Mouse (Mus musculus): ENCODE measurements around the gene Tesk1. TPM values are rescaled to one million over a fixed set of nuclear protein-coding genes. Genes with fewer than 3 reads are reported as not detected.

Tesk1 gene
- 0.45 TPM for polyA plus RNA-seq (2014; fragmentation: Illumina TruSeq; extraction: RNeasy Lipid Tissue Mini Kit (QIAGEN cat#74804); ENCODE audit: low replicate concordance)

GRCm38 (mm10) chr4:43441639-43442038 lies at the start of gene Tesk1:
TSS of gene Tesk1 (plus strand) at chr4:43441939.

GRCm38 (mm10) chr4:43428946-43429345 lies 12.8 kb upstream of the Tesk1 start, which contains the start of gene Fam166b:
TSS of gene Fam166b (minus strand) at chr4:43429134.

GRCm38 (mm10) chr4:43454041-43454836 lies 12.5 kb downstream of the Tesk1 start, which contains the start of gene Cd72:
TSS of gene Cd72 (minus strand) at chr4:43454628.

GRCm38 (mm10) chr4:43483535-43484091 lies 41.9 kb downstream of the Tesk1 start, which contains the start of gene Sit1:
TSS of gene Sit1 (minus strand) at chr4:43483734.

GRCm38 (mm10) chr4:43492821-43493185 lies 51.1 kb downstream of the Tesk1 start, which contains the start of gene Ccdc107:
TSS of gene Ccdc107 (plus strand) at chr4:43492900.

Other genes starting within 250 kb of the Tesk1 start
- gene Atp8b5, start 174.8 kb upstream of the Tesk1 start, polyA plus RNA-seq (2014; fragmentation: Illumina TruSeq; extraction: RNeasy Lipid Tissue Mini Kit (QIAGEN cat#74804); ENCODE audit: low replicate concordance): 0.15 TPM
- not detected for gene Rusc2, start 60.0 kb upstream of the Tesk1 start, polyA plus RNA-seq (2014; fragmentation: Illumina TruSeq; extraction: RNeasy Lipid Tissue Mini Kit (QIAGEN cat#74804); ENCODE audit: low replicate concordance)
- gene Fam166b, start 12.8 kb upstream of the Tesk1 start, polyA plus RNA-seq (2014; fragmentation: Illumina TruSeq; extraction: RNeasy Lipid Tissue Mini Kit (QIAGEN cat#74804); ENCODE audit: low replicate concordance): not detected
- 6.6 TPM for gene Cd72, start 12.7 kb downstream of the Tesk1 start, polyA plus RNA-seq (2014; fragmentation: Illumina TruSeq; extraction: RNeasy Lipid Tissue Mini Kit (QIAGEN cat#74804); ENCODE audit: low replicate concordance)
- gene Sit1, start 41.8 kb downstream of the Tesk1 start, polyA plus RNA-seq (2014; fragmentation: Illumina TruSeq; extraction: RNeasy Lipid Tissue Mini Kit (QIAGEN cat#74804); ENCODE audit: low replicate concordance): not detected
- gene Ccdc107, start 51.0 kb downstream of the Tesk1 start, polyA plus RNA-seq (2014; fragmentation: Illumina TruSeq; extraction: RNeasy Lipid Tissue Mini Kit (QIAGEN cat#74804); ENCODE audit: low replicate concordance): 3.3 TPM
- gene Arhgef39, start 57.8 kb downstream of the Tesk1 start, polyA plus RNA-seq (2014; fragmentation: Illumina TruSeq; extraction: RNeasy Lipid Tissue Mini Kit (QIAGEN cat#74804); ENCODE audit: low replicate concordance): 14.2 TPM
- 31.9 TPM for gene Car9, start 65.0 kb downstream of the Tesk1 start, polyA plus RNA-seq (2014; fragmentation: Illumina TruSeq; extraction: RNeasy Lipid Tissue Mini Kit (QIAGEN cat#74804); ENCODE audit: low replicate concordance)
- 19.6 TPM for gene Tpm2, start 81.8 kb downstream of the Tesk1 start, polyA plus RNA-seq (2014; fragmentation: Illumina TruSeq; extraction: RNeasy Lipid Tissue Mini Kit (QIAGEN cat#74804); ENCODE audit: low replicate concordance)
- gene Creb3, start 120.4 kb downstream of the Tesk1 start, polyA plus RNA-seq (2014; fragmentation: Illumina TruSeq; extraction: RNeasy Lipid Tissue Mini Kit (QIAGEN cat#74804); ENCODE audit: low replicate concordance): 6.1 TPM
- 35.0 TPM for gene Tln1, start 120.8 kb downstream of the Tesk1 start, polyA plus RNA-seq (2014; fragmentation: Illumina TruSeq; extraction: RNeasy Lipid Tissue Mini Kit (QIAGEN cat#74804); ENCODE audit: low replicate concordance)
- 2.7 TPM for gene Rgp1, start 136.8 kb downstream of the Tesk1 start, polyA plus RNA-seq (2014; fragmentation: Illumina TruSeq; extraction: RNeasy Lipid Tissue Mini Kit (QIAGEN cat#74804); ENCODE audit: low replicate concordance)
- 0.41 TPM for gene Gba2, start 136.9 kb downstream of the Tesk1 start, polyA plus RNA-seq (2014; fragmentation: Illumina TruSeq; extraction: RNeasy Lipid Tissue Mini Kit (QIAGEN cat#74804); ENCODE audit: low replicate concordance)
- gene Msmp, start 142.6 kb downstream of the Tesk1 start, polyA plus RNA-seq (2014; fragmentation: Illumina TruSeq; extraction: RNeasy Lipid Tissue Mini Kit (QIAGEN cat#74804); ENCODE audit: low replicate concordance): not detected
- 1.0 TPM for gene Npr2, start 190.0 kb downstream of the Tesk1 start, polyA plus RNA-seq (2014; fragmentation: Illumina TruSeq; extraction: RNeasy Lipid Tissue Mini Kit (QIAGEN cat#74804); ENCODE audit: low replicate concordance)
- gene Spag8, start 211.7 kb downstream of the Tesk1 start, polyA plus RNA-seq (2014; fragmentation: Illumina TruSeq; extraction: RNeasy Lipid Tissue Mini Kit (QIAGEN cat#74804); ENCODE audit: low replicate concordance): not detected
- gene Hint2, start 214.5 kb downstream of the Tesk1 start, polyA plus RNA-seq (2014; fragmentation: Illumina TruSeq; extraction: RNeasy Lipid Tissue Mini Kit (QIAGEN cat#74804); ENCODE audit: low replicate concordance): 3.7 TPM
- gene Tmem8b, start 227.0 kb downstream of the Tesk1 start, polyA plus RNA-seq (2014; fragmentation: Illumina TruSeq; extraction: RNeasy Lipid Tissue Mini Kit (QIAGEN cat#74804); ENCODE audit: low replicate concordance): 0.52 TPM
- gene Fam221b, start 227.2 kb downstream of the Tesk1 start, polyA plus RNA-seq (2014; fragmentation: Illumina TruSeq; extraction: RNeasy Lipid Tissue Mini Kit (QIAGEN cat#74804); ENCODE audit: low replicate concordance): not detected